In the genomic region with DNA sequence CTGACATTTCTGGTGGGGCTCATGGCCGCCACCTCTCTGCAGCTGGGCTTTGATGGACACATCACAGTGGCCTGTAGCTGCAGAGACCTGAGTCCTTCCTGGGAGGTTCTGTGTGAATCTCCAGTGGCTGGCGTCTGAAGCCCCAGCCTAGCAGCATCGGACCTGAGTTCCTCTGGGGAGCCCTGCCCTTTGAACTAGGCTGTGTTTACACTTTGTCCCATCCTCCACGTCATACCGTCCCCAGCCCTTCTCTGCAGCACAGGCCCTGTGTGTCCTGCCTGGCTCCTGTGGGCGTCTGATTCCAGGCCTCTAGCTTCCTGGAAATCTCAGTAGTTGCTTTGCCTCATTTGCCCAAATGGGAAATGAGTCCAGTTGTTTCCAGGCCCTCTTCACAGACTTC, we compare ENCODE assay signal across 19 mouse cellular contexts.
"Had no signal": no experiment of that assay in that cellular context is flagged by ENCODE, and none has a peak within 500 bp of the region (broad histone marks: within the 10 kb centered on the region; RNA-seq: fewer than 3 reads in every experiment).

No protein-coding gene starts in this region.

- H3K9ac ChIP-seq: intestine, embryonic 15.5 days; limb, embryonic 13.5 days; lung, embryonic 15.5 days; midbrain, embryonic 15.5 days; neural tube, embryonic 12.5 days; neural tube, embryonic 15.5 days; stomach, embryonic 15.5 days had no signal

- H3K27ac ChIP-seq: intestine, embryonic 15.5 days; limb, embryonic 10.5 days; limb, embryonic 13.5 days; lung, embryonic 15.5 days; midbrain, embryonic 15.5 days; neural tube, embryonic 12.5 days; neural tube, embryonic 15.5 days; stomach, embryonic 15.5 days had no signal

- H3K27me3 ChIP-seq: intestine, embryonic 15.5 days; limb, embryonic 13.5 days; lung, embryonic 15.5 days; midbrain, embryonic 15.5 days; neural tube, embryonic 12.5 days; neural tube, embryonic 15.5 days; stomach, embryonic 15.5 days had no signal

- H3K9me3 ChIP-seq: intestine, embryonic 15.5 days; limb, embryonic 10.5 days; limb, embryonic 13.5 days; lung, embryonic 15.5 days; midbrain, embryonic 15.5 days; neural tube, embryonic 12.5 days; neural tube, embryonic 15.5 days; stomach, embryonic 15.5 days had no signal

- H3K4me1 ChIP-seq: intestine, embryonic 15.5 days; limb, embryonic 10.5 days; limb, embryonic 13.5 days; lung, embryonic 15.5 days; midbrain, embryonic 15.5 days; stomach, embryonic 15.5 days had no signal

- ATAC-seq: intestine, embryonic 15.5 days; midbrain, embryonic 15.5 days had no signal

- H3K4me3 ChIP-seq: intestine, embryonic 15.5 days; limb, embryonic 10.5 days; limb, embryonic 13.5 days; lung, embryonic 15.5 days; midbrain, embryonic 15.5 days; neural tube, embryonic 12.5 days; neural tube, embryonic 15.5 days; stomach, embryonic 15.5 days had no signal

- DNase-seq: kidney, adult 2 months; kidney, postnatal 10 days; kidney, postnatal 36 days; lung, adult 18-20 months; lung, postnatal 10 days; lung, postnatal 36 days; right cerebral cortex, adult 18-20 months; right cerebral cortex, postnatal 14 days; spleen, adult 18-20 months; thymus, postnatal 25 days had no signal

- H3K4me2 ChIP-seq: intestine, embryonic 15.5 days; limb, embryonic 13.5 days; lung, embryonic 15.5 days; midbrain, embryonic 11.5 days; midbrain, embryonic 15.5 days; neural tube, embryonic 12.5 days; neural tube, embryonic 15.5 days; stomach, embryonic 15.5 days had no signal
